Mouse (Mus musculus): ENCODE results near the gene B4galt5.

The B4galt5 gene

DNA sequence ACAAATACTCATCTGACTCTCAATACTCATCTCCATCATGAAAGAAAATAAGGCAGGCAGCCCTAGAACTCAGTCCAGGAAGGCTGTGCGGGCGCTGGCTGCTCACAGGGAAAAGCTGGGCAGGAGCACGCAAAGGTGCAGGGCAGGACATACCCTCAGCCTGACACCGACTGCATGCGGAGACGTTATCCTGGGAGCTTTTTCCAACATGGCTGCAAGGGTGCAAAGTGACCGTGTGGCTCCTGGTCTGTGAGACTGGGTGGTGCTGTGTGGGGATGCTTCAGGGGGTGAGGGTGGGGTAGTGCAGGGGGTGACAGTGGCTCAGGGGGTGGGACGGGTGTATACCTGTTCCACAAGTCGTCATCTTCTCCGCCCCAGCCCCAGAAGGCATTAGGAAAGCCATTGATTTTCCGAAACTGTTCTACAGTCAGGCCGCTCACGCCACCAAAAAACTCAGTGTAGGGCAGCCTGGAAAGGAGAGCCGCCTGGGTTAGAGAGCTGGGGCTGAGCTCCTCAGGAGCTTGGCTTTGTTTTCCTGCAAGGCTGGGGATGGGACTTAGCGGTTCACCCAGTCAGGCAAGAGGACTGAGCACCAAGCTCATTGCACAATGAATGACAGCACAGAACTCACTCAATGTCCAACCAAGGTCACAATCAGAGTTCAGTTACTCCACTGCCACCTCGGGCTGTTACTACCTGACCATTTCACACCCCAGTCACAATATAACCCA, 44.2 kb downstream of the B4galt5 start:
- 87% methylated on average over 16 of the region's 16 CpGs for WGBS

- 93% methylated on average over 6 of the region's 6 CpGs for WGBS
Measured at GRCm38 (mm10) chr2:167303806-167304205, 45.2 kb downstream of the B4galt5 start.

GRCm38 (mm10) chr2:167303196-167303595, 45.8 kb downstream of the B4galt5 start:
- 96% methylated on average over 8 of the region's 8 CpGs for WGBS

GRCm38 (mm10) chr2:167302641-167303040, 46.3 kb downstream of the B4galt5 start:
- WGBS = 90% methylated on average over 1 of the region's 1 CpGs

DNA sequence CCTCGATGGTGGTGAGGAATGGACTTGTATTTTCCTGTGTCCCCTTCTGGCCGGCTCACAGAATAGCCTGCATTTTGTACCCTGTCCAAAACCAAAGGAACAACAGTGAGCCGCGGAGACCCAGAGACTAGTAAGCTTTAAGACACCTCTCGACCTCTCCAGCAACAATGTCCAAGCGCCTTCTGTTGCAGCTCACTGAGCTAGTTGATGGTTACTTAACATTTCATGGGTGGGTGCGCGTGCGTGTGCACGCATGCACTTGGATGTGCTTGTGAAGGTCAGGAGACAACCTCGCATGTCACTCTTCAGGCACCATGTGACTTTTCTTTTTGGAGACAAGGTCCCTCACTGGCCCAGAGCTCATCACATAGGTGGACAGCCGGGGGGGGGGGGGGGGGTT, 47.0 kb downstream of the B4galt5 start:
- 88% methylated on average over 12 of the region's 12 CpGs for WGBS

GRCm38 (mm10) chr2:167301601-167302000, 47.4 kb downstream of the B4galt5 start:
- WGBS = 91% methylated on average over 7 of the region's 7 CpGs

GRCm38 (mm10) chr2:167300943-167301497, 48.0 kb downstream of the B4galt5 start:
- 92% methylated on average over 21 of the region's 21 CpGs for whole genome bisulfite sequencing

DNA sequence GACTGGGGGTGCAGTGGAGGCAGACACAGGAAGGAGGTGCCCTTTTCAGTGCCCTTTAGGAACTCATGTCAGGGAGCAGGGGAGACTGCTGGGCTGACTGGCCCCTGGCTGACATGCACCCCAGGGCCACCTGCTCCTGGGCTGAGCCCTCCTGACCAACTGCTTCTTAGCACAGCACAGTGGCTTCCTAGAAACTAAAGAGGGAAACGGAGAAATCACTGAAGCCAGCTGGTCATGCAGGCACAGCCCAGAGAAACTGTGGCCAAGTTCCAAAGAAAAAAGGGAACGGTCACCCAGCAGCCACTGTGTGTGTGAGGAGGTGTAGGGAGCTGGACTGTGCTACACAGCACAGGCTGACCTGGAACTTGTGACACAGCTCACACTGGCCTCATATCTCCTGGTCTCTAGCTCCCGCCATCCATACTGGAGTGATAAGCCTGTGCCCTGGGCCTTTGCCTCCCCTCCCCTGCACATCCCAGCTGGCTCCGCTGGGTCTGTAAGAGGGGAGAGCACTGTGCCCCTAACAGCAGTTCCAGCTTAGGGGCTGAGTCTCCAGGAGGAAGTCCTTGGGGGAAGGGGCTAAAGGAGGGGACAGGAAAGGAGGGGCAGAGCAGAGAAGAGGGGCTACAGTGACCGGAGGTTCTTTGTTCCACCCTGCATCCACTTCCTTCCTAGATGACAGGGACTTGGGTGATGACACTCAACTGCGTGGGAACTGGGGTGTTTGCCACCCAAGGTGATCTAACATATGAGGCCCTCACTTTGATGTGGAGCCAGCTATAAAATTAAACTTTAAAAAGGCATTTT, 48.9 kb downstream of the B4galt5 start:
- WGBS = 47% methylated on average over 6 of the region's 6 CpGs

DNA sequence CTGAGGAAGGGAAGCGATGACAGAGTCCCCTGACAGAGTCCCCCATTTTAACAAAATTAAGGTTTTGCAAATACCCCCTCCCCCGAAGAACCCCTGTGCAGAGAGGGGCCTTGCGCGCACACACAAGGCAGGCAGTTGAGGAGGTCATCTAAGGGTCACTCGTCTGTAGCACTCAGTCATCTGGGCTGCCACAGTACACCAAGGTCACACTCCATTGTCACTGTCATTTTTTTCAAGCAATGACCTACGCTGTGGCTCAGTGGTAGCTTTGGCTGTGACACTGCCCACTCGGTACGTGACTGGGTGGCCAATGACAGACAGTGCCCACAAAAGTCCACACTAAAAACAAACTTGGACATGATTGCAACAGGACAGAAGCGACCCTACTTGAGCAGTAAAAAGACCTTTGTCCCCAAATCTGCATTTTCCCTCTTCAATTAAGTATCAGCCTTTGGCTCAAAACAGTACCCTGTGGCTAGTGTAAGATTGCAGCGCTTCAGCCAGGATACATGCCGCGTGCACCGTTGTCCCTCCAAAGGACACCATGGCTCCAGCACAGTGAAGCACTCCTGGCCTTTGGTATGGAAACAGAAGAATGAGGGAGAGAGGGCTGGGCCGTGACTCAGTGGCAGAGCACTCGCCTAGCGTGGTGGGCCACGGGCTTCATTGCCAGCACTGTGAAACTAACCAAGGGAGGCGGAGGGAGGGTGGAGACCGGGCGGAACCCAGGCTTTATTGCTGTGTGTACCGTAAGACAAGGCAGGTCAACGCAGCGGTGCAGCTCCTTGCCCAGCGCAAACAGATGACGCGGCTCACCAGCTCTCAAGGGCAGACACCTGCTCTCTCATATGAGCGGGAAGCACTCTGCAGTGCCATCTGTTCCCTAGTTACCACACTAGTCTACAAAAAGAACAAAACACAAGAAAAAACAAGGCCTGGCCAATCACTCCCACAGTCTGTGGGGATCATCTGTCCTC, 50.0 kb downstream of the B4galt5 start:
- 72% methylated on average over 27 of the region's 27 CpGs for WGBS

DNA sequence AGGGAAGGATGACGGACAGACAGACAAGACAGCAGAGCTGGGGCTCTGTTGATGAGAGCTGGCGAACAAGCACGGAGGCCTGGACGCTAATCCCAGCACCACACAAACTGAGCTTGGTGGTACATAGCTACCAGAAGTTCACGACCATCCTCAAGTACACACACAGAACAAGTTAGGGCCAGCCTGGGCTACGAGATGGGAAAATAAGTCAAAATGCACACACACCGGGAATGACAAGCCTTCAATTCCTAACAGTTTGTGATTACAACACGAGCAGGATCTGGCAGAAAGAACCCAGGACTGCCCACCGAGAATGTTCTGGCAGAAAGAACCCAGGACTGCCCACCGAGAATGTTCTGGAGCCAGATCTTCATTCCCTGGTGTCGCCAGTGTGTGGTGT, 51.0 kb downstream of the B4galt5 start:
- WGBS = 92% methylated on average over 11 of the region's 11 CpGs

DNA sequence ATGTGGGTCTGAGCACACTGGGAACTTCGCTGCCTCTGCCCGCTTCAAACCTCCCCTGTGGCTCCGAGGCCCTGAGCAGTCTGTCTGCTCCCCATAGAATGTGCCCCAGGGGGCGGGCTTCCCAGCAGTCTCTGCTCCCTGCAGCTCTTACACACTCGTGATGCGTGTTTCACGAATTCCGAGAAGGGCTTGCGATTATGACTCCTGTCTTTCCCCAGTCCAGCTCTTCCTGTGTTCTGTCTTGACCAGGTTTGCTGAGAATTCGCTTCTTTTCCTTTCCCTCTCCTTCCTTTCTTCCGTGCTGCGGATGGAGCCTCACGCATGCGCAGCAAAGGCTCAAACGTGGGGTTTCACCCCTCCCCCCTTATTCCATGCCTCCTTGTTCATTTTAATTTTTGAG, 54.1 kb downstream of the B4galt5 start:
- WGBS = 67% methylated on average over 15 of the region's 15 CpGs

- WGBS = 79% methylated on average over 7 of the region's 7 CpGs
Measured at GRCm38 (mm10) chr2:167294216-167294615, 54.8 kb downstream of the B4galt5 start.

DNA sequence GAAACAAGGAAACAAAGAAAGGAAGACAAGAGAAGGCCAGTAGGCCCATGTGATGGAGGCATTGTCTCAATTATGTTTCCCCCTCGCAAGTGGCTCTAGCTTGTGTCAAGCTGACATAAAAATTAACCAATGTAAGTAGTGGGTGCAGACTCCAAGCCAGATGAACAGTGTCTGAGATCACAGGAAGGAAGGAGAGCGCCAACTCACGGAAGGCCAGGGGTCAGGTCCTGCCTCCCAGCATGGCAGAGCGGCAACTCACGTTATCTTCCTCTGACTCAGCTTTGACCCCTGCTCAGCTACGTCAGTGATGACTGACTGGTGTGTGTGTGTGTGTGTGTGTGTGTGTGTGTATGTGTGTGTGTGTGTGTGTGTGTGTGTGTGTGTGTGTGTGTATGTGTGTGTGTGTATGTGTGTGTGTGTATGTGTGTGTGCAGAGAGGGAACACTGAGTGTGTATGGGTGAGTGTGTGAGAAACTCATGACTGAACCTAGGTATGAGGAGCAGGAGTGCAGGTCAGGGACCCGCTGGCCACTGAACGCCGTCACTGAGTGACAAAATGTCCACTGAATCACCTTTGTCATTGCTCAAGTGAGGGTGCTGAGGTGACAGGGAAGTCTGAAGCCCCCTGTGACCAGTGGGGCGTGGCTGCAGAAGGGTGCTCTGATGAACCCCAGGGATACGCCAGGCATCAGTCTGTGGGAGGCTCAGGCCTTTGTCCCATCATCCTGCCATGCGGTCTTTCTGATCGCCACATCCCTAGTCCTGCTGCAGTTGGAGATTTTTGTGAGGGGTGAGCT, 55.5 kb downstream of the B4galt5 start:
- WGBS = 86% methylated on average over 13 of the region's 13 CpGs

- WGBS = 45% methylated on average over 6 of the region's 6 CpGs
Measured at GRCm38 (mm10) chr2:167292854-167293253, 56.1 kb downstream of the B4galt5 start.

DNA sequence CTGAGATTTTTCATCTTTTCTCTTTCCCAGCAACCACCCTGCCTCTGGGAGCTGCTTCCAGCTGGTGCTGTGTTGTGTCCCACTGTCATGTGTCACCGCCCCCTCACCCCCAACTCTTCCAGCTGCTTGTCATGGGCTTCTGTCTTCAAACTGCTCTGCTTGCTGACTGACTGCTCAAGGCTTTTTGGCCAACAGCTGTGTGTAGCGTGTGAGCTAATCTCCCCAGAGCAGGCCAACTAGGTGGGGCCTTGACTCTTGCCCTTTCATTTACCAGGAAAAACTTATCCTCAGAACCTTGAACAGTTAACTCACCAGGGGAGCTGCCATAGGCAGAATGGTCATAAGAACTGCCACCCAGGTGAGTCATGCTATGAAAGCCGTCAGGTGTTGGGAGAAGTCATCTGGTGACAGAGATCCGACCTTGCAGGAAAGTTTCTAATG, 56.8 kb downstream of the B4galt5 start:
- 85% methylated on average over 4 of the region's 4 CpGs for WGBS

- WGBS = 90% methylated on average over 11 of the region's 11 CpGs
Measured at GRCm38 (mm10) chr2:167291656-167292055, 57.3 kb downstream of the B4galt5 start.

DNA sequence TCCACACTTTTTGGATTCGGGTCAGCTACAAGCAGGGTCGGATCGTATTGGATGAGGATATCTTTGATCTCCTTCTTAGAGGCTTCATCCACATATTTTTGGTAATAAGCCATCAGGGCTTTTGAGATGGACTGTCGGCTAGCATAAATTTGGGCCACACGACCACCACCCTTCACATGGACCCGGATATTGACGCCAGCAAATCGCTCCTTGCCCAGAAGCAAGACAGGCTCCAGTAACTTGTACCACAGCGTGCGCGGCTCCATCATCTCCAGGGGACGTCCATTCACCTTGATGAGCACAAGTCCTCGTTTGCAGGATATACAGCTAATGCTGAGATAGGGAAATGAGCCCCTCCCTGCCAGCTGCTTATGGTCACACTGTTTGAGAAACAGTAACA, 67.5 kb downstream of the B4galt5 start:
- 93% methylated on average over 13 of the region's 13 CpGs for WGBS

DNA sequence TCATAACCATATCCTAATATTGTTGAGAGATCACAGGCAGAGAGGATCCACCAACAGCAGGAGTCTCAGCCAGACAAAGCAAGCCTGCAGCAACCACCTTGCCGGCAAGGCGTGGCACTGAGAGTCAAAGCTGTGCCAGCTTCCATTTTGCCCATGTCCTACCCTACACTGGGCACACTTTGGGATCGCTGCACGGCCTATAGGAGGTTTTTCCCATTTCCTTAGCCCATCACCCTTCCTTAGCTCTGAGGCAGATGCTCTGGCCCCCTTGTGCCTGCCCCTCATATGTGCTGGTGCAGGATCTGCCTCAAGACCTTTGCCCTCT, 68.0 kb downstream of the B4galt5 start:
- 59% methylated on average over 4 of the region's 4 CpGs for WGBS

DNA sequence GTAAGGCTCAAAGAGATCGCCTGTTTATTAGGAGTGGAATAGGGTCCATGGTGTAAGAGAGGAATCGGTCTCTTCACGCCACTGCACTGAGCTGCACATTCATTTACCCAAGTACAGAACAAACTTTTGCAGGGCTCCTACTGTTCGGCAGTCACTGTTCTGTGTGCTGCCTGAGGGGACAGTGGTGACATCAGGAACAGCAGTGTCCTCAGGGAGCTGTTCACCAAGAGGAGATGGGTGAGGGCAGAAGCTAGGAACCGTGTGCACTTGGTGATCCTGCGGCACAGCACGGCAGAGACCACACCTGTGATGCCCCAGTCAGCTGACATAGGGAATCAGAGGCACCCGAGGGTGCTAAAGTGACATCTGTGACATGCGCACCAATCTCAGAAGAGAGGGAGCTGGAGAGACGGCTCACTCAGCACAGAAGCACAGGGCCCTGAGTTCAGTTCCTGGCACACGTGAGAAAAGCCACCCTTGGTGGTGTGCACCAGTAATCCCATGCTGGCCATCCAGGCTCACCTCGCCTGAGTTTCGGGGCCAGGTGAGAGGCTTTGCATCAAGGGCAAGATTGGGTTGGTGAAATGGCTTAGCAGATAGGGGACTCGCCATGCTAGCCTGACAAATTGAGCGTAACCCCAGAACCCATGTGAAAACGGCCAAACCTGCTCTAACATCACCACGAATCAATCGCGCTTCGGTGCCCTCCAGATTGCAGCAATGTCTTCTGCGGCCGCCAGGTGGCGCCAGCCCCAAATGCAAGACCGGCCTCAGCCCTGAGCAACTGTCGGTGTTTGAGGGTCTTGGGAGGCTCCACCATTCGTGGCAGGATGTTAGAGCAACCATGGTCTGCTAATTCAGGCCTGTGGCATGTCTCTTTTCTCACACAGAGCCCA, 68.6 kb downstream of the B4galt5 start:
- WGBS = 40% methylated on average over 26 of the region's 26 CpGs

Data from cerebral cortex, adult 2 months (tissue).